Mouse (Mus musculus) cerebellum, adult 11 months (tissue): ENCODE measurements around the gene Cmtm7.

Source experiments
- DNase-seq: peaks from one replicate; pipeline ENCODE4 v3.0.0; 2022

Cmtm7 gene

DNA sequence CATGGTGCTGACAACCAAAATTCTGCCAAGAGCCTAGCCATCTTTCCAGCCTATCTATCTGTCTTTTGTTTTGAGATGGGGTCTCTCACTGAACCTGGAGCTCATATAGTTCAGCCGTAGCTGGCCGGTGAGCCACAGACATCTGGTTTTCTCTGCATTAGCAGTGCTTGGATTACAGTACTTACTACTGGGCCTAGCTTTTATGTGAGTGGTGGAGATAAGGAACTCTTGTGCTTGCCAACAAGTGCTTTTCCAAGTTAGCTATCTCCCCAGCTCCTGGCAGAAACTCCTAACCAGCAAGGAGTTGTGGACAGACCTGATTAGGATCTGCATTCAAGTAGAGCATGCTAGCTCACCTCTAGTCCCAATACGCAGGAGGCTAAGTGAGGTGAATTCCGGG lies 73.9 kb downstream of the Cmtm7 start:
- DNase-seq: no peak
